Mouse (Mus musculus) liver, embryonic 12.5 days (tissue): ENCODE data around the gene Pik3ap1. TPM values are rescaled to one million over a fixed set of nuclear protein-coding genes. Genes with fewer than 3 reads are reported as not detected.
"Not testable (repeated sequence)": the region's sequence is repeated elsewhere in the genome, so short reads cannot be mapped to it uniquely, and the experiment has no call there.

Experiments used
- ATAC-seq: fragments of 200-750 bp; cut with Nextera tagmentation; 2 replicates; pipeline ENCODE4 v1.8.0; 2017; ENCODE audit warnings: moderate number of reproducible peaks, mild to moderate bottlenecking, moderate library complexity
- H3K27ac ChIP-seq: fragments of 300-500 bp; sonication (generic); 2 replicates; pipeline ENCODE4 v1.5.1; 2016; ENCODE audit warnings: mild to moderate bottlenecking
- H3K27me3 ChIP-seq: fragments of 300-500 bp; sonication (generic); replicated peaks from 2 replicates; pipeline ENCODE4 v1.6.1; 2016; ENCODE audit warnings: mild to moderate bottlenecking, moderate library complexity
- H3K36me3 ChIP-seq: fragments of 300-500 bp; sonication (generic); 2 replicates; pipeline ENCODE4 v1.6.1; 2016; ENCODE audit warnings: mild to moderate bottlenecking, moderate library complexity
- H3K4me1 ChIP-seq: fragments of 300-500 bp; sonication (generic); 2 replicates; pipeline ENCODE4 v1.6.1; 2016
- H3K4me2 ChIP-seq: fragments of 300-500 bp; sonication (generic); 2 replicates; pipeline ENCODE4 v1.6.1; 2016; ENCODE audit warnings: mild to moderate bottlenecking, moderate library complexity
- H3K4me3 ChIP-seq: fragments of 300-500 bp; sonication (generic); 2 replicates; pipeline ENCODE4 v1.5.1; 2016; ENCODE audit warnings: mild to moderate bottlenecking, moderate library complexity
- H3K9ac ChIP-seq: fragments of 300-500 bp; sonication (generic); 2 replicates; pipeline ENCODE4 v1.6.1; 2016; ENCODE audit warnings: mild to moderate bottlenecking, moderate library complexity
- H3K9me3 ChIP-seq: fragments of 300-500 bp; sonication (generic); replicated peaks from 2 replicates; pipeline ENCODE4 v1.6.1; 2016; ENCODE audit warnings: mild to moderate bottlenecking, moderate library complexity
- WGBS: fragments of 180-500 bp; shearing (Covaris S2); methylation state at CpG from one replicate; pipeline ENCODE4 v1.1.7; 2016; ENCODE audit not compliant: insufficient replicate concordance; 5-methylcytosine and 5-hydroxymethylcytosine counted together
- polyA plus RNA-seq: library from polyadenylated mRNA; unstranded; fragments of >200 nt; fragmentation: Nextera tagmentation; extraction: Ambion mirVana; gene quantifications from 2 replicates; pipeline ENCODE4 v1.2.1, GENCODE M21; 2016

The Pik3ap1 gene
- 5.5 and 6.0 TPM in 2 replicates for polyA plus RNA-seq

- Histone ChIP-seq H3K9me3 (no peaks in the 10 kb centered on the region), H3K4me1 (peaks cover 15% of the 10 kb centered on the region), H3K27me3 (peaks cover 27% of the 10 kb centered on the region), H3K27ac (no peak within 1 kb of the TSS), H3K4me3 (peak within 1 kb of the TSS; percentile 53), H3K36me3 (no peaks in the 10 kb centered on the region), H3K9ac (peak within 1 kb of the TSS; percentile 52), H3K4me2 (peak within 1 kb of the TSS; percentile 77)
- ATAC-seq: 0 out of 2 replicates have a peak, but pooled peaks have one; percentile 40
- 2% methylated on average over 41 of the region's 41 CpGs for WGBS
Observed at GRCm38 (mm10) chr19:41384922-41385508, at the start of gene Pik3ap1. Pik3ap1 (minus strand) TSS chr19:41385102.

GRCm38 (mm10) chr19:41431512-41432164 lies 46.7 kb upstream of the Pik3ap1 start:
- H3K9me3 ChIP-seq, ATAC-seq, H3K4me2 ChIP-seq, H3K36me3 ChIP-seq, H3K27me3 ChIP-seq, H3K27ac ChIP-seq, H3K4me1 ChIP-seq, H3K9ac ChIP-seq, H3K4me3 ChIP-seq: not testable (repeated sequence)
- WGBS: no CpG with 5 or more reads among the region's 6 CpGs

GRCm38 (mm10) chr19:41425927-41426772 lies 41.2 kb upstream of the Pik3ap1 start:
- H3K27me3 ChIP-seq, H3K4me2 ChIP-seq, H3K9ac ChIP-seq, H3K27ac ChIP-seq, ATAC-seq, H3K4me3 ChIP-seq, H3K9me3 ChIP-seq, H3K36me3 ChIP-seq, H3K4me1 ChIP-seq: not testable (repeated sequence)
- no CpG with 5 or more reads among the region's 8 CpGs for WGBS

- no peak for ATAC-seq
- H3K27me3 ChIP-seq: no peaks in the 10 kb centered on the region; the same call in 1 of the 2 replicates
- no peaks in the 10 kb centered on the region for H3K36me3 ChIP-seq
- H3K4me1 ChIP-seq: no peaks in the 10 kb centered on the region
- 30% methylated on average over 2 of the region's 2 CpGs for WGBS
- H3K27ac ChIP-seq: no peak overlapping the region
- H3K4me3 ChIP-seq: no peak overlapping the region
- no peak overlapping the region for H3K9ac ChIP-seq
- no peaks in the 10 kb centered on the region for H3K9me3 ChIP-seq
- H3K4me2 ChIP-seq: no peak overlapping the region
Observed at GRCm38 (mm10) chr19:41421264-41421663, 36.4 kb upstream of the Pik3ap1 start.

GRCm38 (mm10) chr19:41418786-41419185 lies 33.9 kb upstream of the Pik3ap1 start:
- no peak overlapping the region for H3K27ac ChIP-seq
- no peak overlapping the region for H3K4me2 ChIP-seq
- ATAC-seq: no peak
- no peaks in the 10 kb centered on the region for H3K36me3 ChIP-seq
- no peaks in the 10 kb centered on the region for H3K4me1 ChIP-seq
- no peak overlapping the region for H3K9ac ChIP-seq
- H3K4me3 ChIP-seq: no peak overlapping the region
- whole genome bisulfite sequencing: 42% methylated on average over 2 of the region's 2 CpGs
- H3K27me3 ChIP-seq: no peaks in the 10 kb centered on the region; the same call in 1 of the 2 replicates
- no peaks in the 10 kb centered on the region for H3K9me3 ChIP-seq

GRCm38 (mm10) chr19:41417995-41418394 lies 33.1 kb upstream of the Pik3ap1 start:
- Histone ChIP-seq H3K27ac (no peak overlapping the region), H3K9me3 (no peaks in the 10 kb centered on the region), H3K4me3 (no peak overlapping the region), H3K36me3 (no peaks in the 10 kb centered on the region), H3K9ac (no peak overlapping the region), H3K4me2 (no peak overlapping the region), H3K4me1 (no peaks in the 10 kb centered on the region), H3K27me3 (no peaks in the 10 kb centered on the region; the same call in 1 of the 2 replicates)
- WGBS: 57% methylated on average over 5 of the region's 5 CpGs
- ATAC-seq: no peak

GRCm38 (mm10) chr19:41416201-41416600 lies 31.3 kb upstream of the Pik3ap1 start:
- H3K27ac ChIP-seq: no peak overlapping the region
- H3K4me1 ChIP-seq: no peaks in the 10 kb centered on the region
- WGBS: 32% methylated on average over 10 of the region's 10 CpGs
- H3K4me2 ChIP-seq: no peak overlapping the region
- no peaks in the 10 kb centered on the region for H3K36me3 ChIP-seq
- H3K27me3 ChIP-seq: no peaks in the 10 kb centered on the region; the same call in 1 of the 2 replicates
- H3K9me3 ChIP-seq: 0 out of 2 replicates have a peak, but pooled peaks cover under 1% of the 10 kb centered on the region
- no peak overlapping the region for H3K9ac ChIP-seq
- H3K4me3 ChIP-seq: no peak overlapping the region
- ATAC-seq: no peak

GRCm38 (mm10) chr19:41402603-41403002 lies 17.7 kb upstream of the Pik3ap1 start:
- WGBS: 30% methylated on average over 8 of the region's 8 CpGs

GRCm38 (mm10) chr19:41390856-41391255 lies 6.0 kb upstream of the Pik3ap1 start:
- H3K36me3 ChIP-seq: no peaks in the 10 kb centered on the region
- peaks cover 7% of the 10 kb centered on the region for H3K27me3 ChIP-seq
- no peaks in the 10 kb centered on the region for H3K9me3 ChIP-seq
- H3K4me2 ChIP-seq: no peak overlapping the region
- WGBS: 75% methylated on average over 8 of the region's 8 CpGs
- no peaks in the 10 kb centered on the region for H3K4me1 ChIP-seq
- no peak overlapping the region for H3K27ac ChIP-seq
- no peak overlapping the region for H3K9ac ChIP-seq
- no peak overlapping the region for H3K4me3 ChIP-seq
- no peak for ATAC-seq

More at GRCm38 (mm10) chr19:41402603-41403002, 17.7 kb upstream of the Pik3ap1 start:
- Histone ChIP-seq H3K36me3 (no peaks in the 10 kb centered on the region), H3K4me1 (0 out of 2 replicates have a peak, but pooled peaks cover 5% of the 10 kb centered on the region), H3K9me3 (no peaks in the 10 kb centered on the region), H3K9ac (no peak overlapping the region), H3K27me3 (no peaks in the 10 kb centered on the region), H3K4me2 (no peak overlapping the region), H3K27ac (no peak overlapping the region), H3K4me3 (no peak overlapping the region)
- ATAC-seq: no peak

- peaks cover 10% of the 10 kb centered on the region for H3K4me1 ChIP-seq
- no peak overlapping the region for H3K27ac ChIP-seq
- 37% methylated on average over 6 of the region's 6 CpGs for WGBS
- no peak overlapping the region for H3K4me2 ChIP-seq
- no peak overlapping the region for H3K4me3 ChIP-seq
- no peaks in the 10 kb centered on the region for H3K9me3 ChIP-seq
- H3K36me3 ChIP-seq: no peaks in the 10 kb centered on the region
- H3K9ac ChIP-seq: no peak overlapping the region
- H3K27me3 ChIP-seq: peaks cover 17% of the 10 kb centered on the region
- ATAC-seq: no peak
Observed at GRCm38 (mm10) chr19:41389351-41389750, 4.4 kb upstream of the Pik3ap1 start.

GRCm38 (mm10) chr19:41388242-41388641 lies 3.3 kb upstream of the Pik3ap1 start:
- peaks cover 27% of the 10 kb centered on the region for H3K27me3 ChIP-seq
- H3K4me3 ChIP-seq: no peak overlapping the region
- no peak for ATAC-seq
- H3K4me2 ChIP-seq: no peak overlapping the region
- H3K27ac ChIP-seq: no peak overlapping the region
- H3K9ac ChIP-seq: no peak overlapping the region
- peaks cover 10% of the 10 kb centered on the region for H3K4me1 ChIP-seq
- 87% methylated on average over 7 of the region's 7 CpGs for WGBS
- no peaks in the 10 kb centered on the region for H3K9me3 ChIP-seq
- H3K36me3 ChIP-seq: no peaks in the 10 kb centered on the region

- 64% methylated on average over 2 of the region's 2 CpGs for WGBS
- Histone ChIP-seq H3K9ac (no peak overlapping the region), H3K4me3 (no peak overlapping the region), H3K36me3 (no peaks in the 10 kb centered on the region), H3K9me3 (no peaks in the 10 kb centered on the region), H3K4me1 (peaks cover 10% of the 10 kb centered on the region), H3K27me3 (peaks cover 27% of the 10 kb centered on the region), H3K27ac (no peak overlapping the region), H3K4me2 (no peak overlapping the region)
- no peak for ATAC-seq
Observed at GRCm38 (mm10) chr19:41387262-41387661, 2.4 kb upstream of the Pik3ap1 start.
